Mouse (Mus musculus) ovary, adult 10 weeks (tissue): Measurements from ENCODE around the gene Mfsd4b1. TPM values are rescaled to one million over a fixed set of nuclear protein-coding genes. Genes with fewer than 3 reads are reported as not detected.

Experiments used
- polyA plus RNA-seq: library from polyadenylated mRNA; stranded (reverse); fragments of 350-450 nt; fragmentation: Illumina TruSeq; extraction: RNeasy Lipid Tissue Mini Kit (QIAGEN cat#74804); gene quantifications from one replicate; pipeline ENCODE4 v1.2.3, GENCODE M21; 2014

The Mfsd4b1 gene
- polyA plus RNA-seq, result 0.23 TPM

DNA sequence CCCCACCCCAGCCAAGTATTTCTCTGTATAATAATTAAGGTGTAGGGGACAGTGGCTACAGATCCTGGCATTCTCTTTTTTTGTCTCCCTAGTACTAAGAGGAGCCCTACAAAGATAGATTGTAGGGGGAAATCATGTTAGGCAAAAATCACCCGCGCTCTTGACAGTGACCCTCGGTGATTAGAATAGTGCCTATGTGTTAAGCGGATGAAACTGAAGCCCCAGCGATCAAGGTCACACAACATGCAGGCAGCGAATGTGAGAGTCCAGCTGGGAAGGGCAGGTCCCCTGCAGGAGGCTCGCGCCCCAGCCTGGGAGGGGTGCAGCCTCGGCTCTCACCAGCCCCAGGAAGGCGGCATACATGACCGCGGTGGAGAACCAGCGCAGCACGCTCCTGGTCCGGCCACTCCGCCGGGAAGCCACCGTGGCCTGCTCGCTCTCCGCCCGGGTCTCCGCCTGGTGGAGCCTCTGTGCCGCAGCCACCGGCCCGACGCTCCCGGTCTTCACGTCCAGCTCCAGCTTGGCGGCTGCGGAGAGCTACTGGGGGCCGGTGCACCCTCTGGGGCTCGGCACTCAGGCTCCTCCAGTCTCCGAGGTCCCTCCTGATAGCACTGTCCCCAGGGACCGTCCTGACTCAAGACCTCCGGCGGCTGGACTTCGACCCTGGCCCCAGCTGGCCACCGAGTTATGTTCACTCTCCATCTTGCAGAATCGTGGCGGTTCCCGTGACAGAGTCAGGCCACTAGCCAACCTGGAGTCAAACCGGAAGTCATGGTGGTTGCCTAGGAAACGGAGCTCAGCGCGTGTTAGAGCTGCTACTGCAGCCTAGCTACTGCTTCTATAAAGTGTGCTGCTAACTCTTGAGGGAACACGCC lies at the start of gene Mfsd4b1:
Gene Mfsd4b1, minus strand, starts transcription at position 715 of the 875 bp plus-strand sequence.

DNA sequence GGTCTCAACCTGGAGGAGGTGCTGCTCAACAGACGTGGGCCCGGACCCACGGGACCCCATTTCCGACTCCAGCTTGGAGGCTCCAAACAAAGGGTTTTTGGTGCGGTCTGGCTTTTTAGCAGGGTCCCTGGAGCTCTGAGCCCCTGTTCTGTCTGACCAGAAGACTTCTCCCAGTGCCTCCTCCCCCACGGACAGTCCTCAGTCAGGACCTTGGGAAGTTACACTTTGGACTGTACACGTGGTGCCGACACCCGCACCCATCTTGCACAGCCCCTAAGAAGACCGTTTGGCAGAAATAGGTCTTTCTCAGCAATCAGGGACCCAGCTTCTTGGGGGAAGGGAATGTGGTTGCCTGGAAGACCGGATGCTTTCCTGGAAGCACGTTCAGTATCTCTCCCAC lies 38.6 kb downstream of the Mfsd4b1 start, which contains the start of gene Mfsd4b5:
Gene Mfsd4b5, minus strand, starts transcription at position 181 of the 400 bp plus-strand sequence.

DNA sequence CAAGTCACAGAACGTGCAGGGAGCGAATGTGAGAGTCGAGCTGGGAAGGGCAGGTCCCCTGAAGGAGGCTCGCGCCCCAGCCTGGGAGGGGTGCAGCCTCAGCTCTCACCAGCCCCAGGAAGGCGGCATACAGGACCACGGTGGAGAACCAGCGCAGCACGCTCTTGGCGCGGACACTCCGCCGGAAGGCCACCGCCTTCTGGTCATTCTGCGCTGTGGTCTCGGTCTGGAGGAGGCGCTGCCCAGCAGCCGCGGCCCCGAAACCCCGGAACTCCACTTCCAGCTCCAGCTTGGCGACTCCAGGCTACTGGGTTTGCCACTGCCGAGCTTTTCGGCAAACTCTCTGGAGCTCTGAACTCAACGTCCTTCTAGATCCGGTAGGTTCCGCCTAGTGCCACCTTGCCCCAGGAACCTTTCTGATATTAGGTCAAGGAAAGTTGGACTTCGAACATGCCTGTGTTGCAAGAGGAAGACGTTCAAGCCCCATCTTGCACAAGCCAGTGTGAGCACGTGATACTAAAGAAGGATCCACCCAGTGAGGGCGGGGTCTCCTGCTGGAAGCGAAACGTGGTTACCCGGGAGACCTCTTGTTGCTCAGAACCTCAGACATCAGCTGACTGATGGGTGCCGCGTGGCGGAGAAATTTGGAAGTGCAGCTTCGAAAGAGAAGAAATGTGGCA lies 65.2 kb downstream of the Mfsd4b1 start, which contains the start of gene Mfsd4b3:
Gene Mfsd4b3, minus strand, starts transcription at position 393 of the 680 bp plus-strand sequence.

Other genes starting within 250 kb of the Mfsd4b1 start
- 13.8 TPM for gene Mfsd4b4, start 126.0 kb downstream of the Mfsd4b1 start, polyA plus RNA-seq
- gene Mfsd4b2, start 98.3 kb downstream of the Mfsd4b1 start, polyA plus RNA-seq, result not detected
- gene Mfsd4b3, start 65.1 kb downstream of the Mfsd4b1 start, polyA plus RNA-seq, result 0.86 TPM
- 0.20 TPM for gene Mfsd4b5, start 38.6 kb downstream of the Mfsd4b1 start, polyA plus RNA-seq
- 8.9 TPM for gene Slc16a10, start 117.0 kb upstream of the Mfsd4b1 start, polyA plus RNA-seq
- gene Rpf2, start 221.8 kb upstream of the Mfsd4b1 start, polyA plus RNA-seq, result 142 TPM
- gene Gtf3c6, start 232.8 kb upstream of the Mfsd4b1 start, polyA plus RNA-seq, result 149 TPM